Comparison of ENCODE assay signal across 27 mouse cellular contexts in genomic region chr2:77191811-77192210, GRCm38 (mm10). TPM values are rescaled to one million over a fixed set of nuclear protein-coding genes. Genes with fewer than 3 reads are reported as not detected.
"Had no signal": no experiment of that assay in that cellular context is flagged by ENCODE, and none has a peak within 500 bp of the region (broad histone marks: within the 10 kb centered on the region; RNA-seq: fewer than 3 reads in every experiment).

No protein-coding gene starts in this region.

- H3K4me2 ChIP-seq: embryonic facial prominence, embryonic 12.5 days; embryonic facial prominence, embryonic 13.5 days; embryonic facial prominence, embryonic 15.5 days; forebrain, embryonic 12.5 days; forebrain, embryonic 13.5 days; forebrain, embryonic 15.5 days; heart, embryonic 11.5 days had no signal

- H3K4me3 ChIP-seq: embryonic facial prominence, embryonic 10.5 days; embryonic facial prominence, embryonic 12.5 days; embryonic facial prominence, embryonic 13.5 days; embryonic facial prominence, embryonic 15.5 days; erythroblast, embryonic 14.5 days; forebrain, embryonic 10.5 days; forebrain, embryonic 12.5 days; forebrain, embryonic 13.5 days; forebrain, embryonic 15.5 days; gastrocnemius, adult 2 months; heart, embryonic 10.5 days had no signal

- DNase-seq: cerebellum, adult 9-11 months; cerebellum, postnatal 10 days; cerebellum, postnatal 14 days; cerebellum, postnatal 25 days; cerebellum, postnatal 36 days; embryo, embryonic 11 days; forebrain, postnatal 0 days; gastrocnemius, adult 2 months; gastrocnemius, postnatal 10 days; gastrocnemius, postnatal 14 days; gastrocnemius, postnatal 25 days; gastrocnemius, postnatal 36 days; heart, adult 18-20 months had no signal

- ATAC-seq: forebrain, embryonic 13.5 days; forebrain, embryonic 14.5 days; forebrain, embryonic 15.5 days; forebrain, embryonic 16.5 days; forebrain, postnatal 0 days had no signal

- H3K27me3 ChIP-seq: embryonic facial prominence, embryonic 12.5 days; embryonic facial prominence, embryonic 13.5 days; embryonic facial prominence, embryonic 15.5 days; forebrain, embryonic 12.5 days; forebrain, embryonic 13.5 days; forebrain, embryonic 15.5 days had no signal

- H3K4me1 ChIP-seq: embryonic facial prominence, embryonic 10.5 days; embryonic facial prominence, embryonic 12.5 days; embryonic facial prominence, embryonic 13.5 days; embryonic facial prominence, embryonic 15.5 days; forebrain, embryonic 10.5 days; forebrain, embryonic 12.5 days; forebrain, embryonic 13.5 days; forebrain, embryonic 15.5 days; heart, embryonic 10.5 days had no signal

- H3K9me3 ChIP-seq: embryonic facial prominence, embryonic 10.5 days; embryonic facial prominence, embryonic 12.5 days; embryonic facial prominence, embryonic 13.5 days; embryonic facial prominence, embryonic 15.5 days; forebrain, embryonic 10.5 days; forebrain, embryonic 12.5 days; forebrain, embryonic 13.5 days; forebrain, embryonic 15.5 days; heart, embryonic 10.5 days had no signal

- H3K27ac ChIP-seq: embryonic facial prominence, embryonic 10.5 days; embryonic facial prominence, embryonic 12.5 days; embryonic facial prominence, embryonic 13.5 days; embryonic facial prominence, embryonic 15.5 days; forebrain, embryonic 10.5 days; forebrain, embryonic 12.5 days; forebrain, embryonic 13.5 days; forebrain, embryonic 15.5 days; gastrocnemius, adult 2 months; heart, embryonic 10.5 days had no signal

- H3K9ac ChIP-seq: embryonic facial prominence, embryonic 12.5 days; embryonic facial prominence, embryonic 13.5 days; embryonic facial prominence, embryonic 15.5 days; forebrain, embryonic 12.5 days; forebrain, embryonic 13.5 days; forebrain, embryonic 15.5 days; forebrain, postnatal 0 days had no signal

RNA-seq across cellular contexts. Expression of gene Ccdc141, which starts 21.4 kb away (rescaled TPM):
- total RNA-seq: granulocyte monocyte progenitor cell, adult 5-6 weeks had no signal
